Mouse (Mus musculus) CD8-positive naive resting alpha-beta T cell, adult 2 months (primary cell): ENCODE results near the gene Fzd5.

ENCODE experiments used
- DNase-seq, 2 experiments: peaks; one replicate each; pipeline ENCODE4 v3.0.0; 2022; ENCODE audit warnings: low read depth in 2 of 2, low spot score in 2 of 2

Gene Fzd5

DNA sequence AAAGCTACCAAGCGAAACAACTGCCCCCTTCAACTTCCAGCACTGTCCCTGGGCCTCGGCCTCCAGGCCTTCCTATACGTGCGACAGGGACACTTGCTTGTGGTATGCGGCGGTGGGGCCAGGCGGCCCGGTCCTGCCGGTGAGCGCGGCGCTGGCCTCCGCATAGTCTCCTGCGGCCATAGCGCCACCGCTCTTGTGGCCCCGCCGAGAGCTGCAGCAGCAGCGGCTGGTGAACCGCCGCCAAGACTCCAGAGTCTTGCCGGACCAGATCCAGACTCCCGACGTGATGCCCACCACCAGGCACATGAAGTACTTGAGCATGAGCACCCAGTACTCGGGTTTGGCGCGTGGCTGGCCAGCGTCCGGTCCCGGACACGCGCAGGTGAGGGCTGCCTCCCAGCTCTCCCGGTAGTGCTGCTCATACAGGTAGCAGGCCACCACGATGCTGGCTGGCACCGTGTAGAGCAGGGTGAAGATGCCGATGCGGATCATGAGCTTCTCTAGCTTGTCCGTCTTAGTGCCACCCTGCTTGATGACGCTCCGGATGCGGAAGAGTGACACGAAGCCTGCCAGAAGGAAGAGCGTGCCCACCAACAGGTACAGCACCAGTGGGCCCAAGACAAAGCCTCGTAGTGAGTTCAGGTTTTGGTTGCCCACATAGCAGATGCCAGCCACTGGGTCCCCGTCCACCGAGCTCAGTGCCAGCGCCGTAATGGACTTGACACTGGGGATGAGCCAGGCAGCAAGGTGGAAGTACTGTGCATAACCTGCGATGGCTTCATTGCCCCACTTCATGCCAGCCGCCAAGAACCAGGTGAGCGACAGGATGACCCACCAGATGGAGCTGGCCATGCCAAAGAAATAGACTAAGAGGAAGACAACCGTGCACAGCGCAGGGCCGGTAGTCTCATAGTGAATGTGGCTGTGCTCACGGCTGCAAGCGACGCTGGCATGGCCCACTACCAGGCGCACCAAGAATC lies 2.5 kb downstream of the Fzd5 start:
- no peak for DNase-seq

DNA sequence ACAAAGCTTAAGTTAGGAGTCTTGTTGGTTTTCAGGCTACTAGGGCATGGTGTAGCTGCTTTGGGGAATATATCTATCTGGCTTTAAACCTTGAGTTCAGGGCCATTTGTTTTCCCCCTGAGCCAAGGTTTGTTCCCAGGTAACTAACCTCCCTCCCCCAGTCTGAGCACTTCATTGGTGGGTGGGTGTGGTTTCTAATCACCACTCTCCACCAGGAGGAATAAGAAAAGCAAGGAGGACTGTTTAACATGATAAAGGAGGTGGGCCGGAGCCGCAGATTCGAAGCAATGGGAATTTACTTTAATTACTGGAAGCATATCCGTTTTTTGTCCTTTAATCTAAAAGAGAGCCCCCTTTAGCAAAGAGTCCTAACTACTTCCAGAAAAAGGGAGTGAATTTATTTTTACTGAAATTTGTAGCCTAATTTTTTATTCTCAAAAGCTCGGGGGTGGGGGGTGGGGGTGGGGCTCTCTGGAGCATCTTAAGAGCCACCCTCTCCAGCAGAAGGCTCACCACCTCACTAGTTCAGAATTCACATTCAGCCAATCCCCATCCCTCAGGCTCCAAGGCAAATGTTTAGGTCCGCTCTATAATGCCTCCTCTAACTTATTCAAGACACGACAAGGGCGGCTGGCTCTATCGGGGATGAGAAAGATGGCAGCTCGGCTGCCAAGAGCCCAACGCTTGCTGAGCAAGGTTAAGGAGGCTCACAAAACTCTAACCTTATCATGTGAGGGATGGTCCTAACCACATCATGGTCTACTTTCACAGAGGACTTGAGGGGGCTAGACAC lies 3.9 kb downstream of the Fzd5 start:
- no peak for DNase-seq

DNA sequence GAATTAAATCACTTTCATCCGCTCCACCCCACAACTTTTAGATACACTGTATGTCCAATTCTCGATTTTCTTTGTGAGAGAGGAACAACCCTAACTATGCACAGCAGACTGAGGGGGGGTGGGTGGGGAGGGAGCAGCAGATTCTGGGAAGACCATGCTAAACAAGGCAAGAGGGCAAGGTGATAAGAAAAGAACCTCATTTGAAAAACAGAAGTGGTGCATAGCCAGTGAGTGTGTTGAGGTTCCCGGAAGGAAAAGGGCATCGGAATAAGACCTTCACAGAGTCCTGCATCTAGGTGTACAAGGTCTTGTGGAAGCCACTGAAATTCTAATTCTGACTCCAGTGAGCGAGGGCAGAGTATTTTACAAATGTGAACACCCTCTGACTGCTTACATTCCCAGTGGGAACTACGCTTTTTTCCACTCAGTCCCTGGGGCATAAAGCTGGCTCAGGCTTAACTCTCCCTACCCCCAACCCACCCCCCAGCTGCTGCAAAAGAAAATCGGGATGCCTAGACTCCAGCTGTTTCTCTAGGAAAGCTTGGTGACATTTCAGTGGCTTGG lies 4.8 kb downstream of the Fzd5 start:
- no peak for DNase-seq

DNA sequence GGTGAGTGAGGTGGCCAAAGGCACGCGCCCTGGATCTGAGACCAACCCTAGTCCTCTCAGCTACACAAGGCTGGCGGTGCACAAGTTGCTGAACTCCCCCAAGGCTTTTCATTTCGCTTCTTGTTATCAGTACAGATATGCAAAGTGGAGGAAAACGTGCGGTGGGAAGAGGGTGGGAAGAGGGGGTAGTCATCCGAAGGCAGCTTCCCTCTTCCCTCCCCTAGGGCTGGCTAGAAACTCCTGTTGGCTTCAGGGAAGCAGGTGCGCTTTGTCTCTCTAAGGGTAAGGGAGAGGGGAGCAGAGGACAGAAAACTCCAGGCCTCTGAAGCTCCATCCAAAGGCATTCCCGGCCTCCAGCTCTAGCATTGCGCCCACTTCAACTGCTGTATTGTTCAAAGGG lies 5.4 kb downstream of the Fzd5 start:
- no peak for DNase-seq

- DNase-seq, result no peak
These were observed 6.1 kb downstream of the Fzd5 start for GRCm38 (mm10) chr1:64731341-64732020.

GRCm38 (mm10) chr1:64730046-64730445 lies 7.5 kb downstream of the Fzd5 start:
- DNase-seq, result no peak

GRCm38 (mm10) chr1:64721034-64721587 lies 16.4 kb downstream of the Fzd5 start:
- no peak for DNase-seq

- no peak for DNase-seq
These were observed 20.0 kb downstream of the Fzd5 start for GRCm38 (mm10) chr1:64717504-64717903.

- DNase-seq, result no peak
These were observed 20.8 kb downstream of the Fzd5 start for GRCm38 (mm10) chr1:64716589-64717304.

DNA sequence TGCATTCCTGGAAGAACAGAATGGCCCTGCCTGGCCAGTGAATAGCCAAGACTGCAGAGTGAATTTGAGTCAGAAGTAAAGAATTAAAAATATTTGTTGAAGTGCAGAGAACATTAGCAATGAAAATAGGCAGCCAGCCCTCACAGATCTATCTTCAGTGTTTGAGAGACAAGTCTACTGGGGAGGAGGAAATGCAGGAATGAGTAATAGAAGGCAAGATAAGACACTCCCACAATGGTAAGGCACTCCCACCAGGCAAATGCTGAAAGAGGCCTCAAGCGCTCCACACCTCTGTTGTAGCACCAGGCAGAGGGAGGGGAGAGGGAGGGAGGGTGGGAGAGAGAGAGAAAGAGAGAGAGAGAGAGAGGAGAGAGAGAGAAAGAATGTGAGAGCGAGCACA lies 22.1 kb downstream of the Fzd5 start:
- no peak for DNase-seq

- no peak for DNase-seq
These were observed 25.4 kb downstream of the Fzd5 start for GRCm38 (mm10) chr1:64712006-64712760.

DNA sequence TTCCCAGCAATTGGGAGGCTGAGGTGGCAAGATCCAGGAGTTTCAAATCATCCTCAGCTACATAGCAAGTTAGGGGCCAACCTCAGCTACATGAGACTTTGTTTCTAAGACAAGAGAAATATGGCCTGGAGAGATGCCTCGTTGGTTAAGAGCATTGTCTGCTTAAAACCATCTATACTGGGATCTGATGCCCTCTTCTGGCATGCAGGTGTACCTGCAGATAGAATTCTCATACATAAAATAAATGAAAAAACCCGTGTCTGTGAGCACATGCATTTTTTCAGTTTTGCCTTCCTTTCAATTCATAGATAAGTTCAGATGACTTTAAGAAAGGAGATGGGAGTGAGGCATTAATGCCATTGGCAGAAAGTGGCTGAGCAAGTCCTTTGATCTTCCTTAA lies 27.7 kb downstream of the Fzd5 start:
- DNase-seq, result peak in 1 of 2 experiments; percentile 21

DNA sequence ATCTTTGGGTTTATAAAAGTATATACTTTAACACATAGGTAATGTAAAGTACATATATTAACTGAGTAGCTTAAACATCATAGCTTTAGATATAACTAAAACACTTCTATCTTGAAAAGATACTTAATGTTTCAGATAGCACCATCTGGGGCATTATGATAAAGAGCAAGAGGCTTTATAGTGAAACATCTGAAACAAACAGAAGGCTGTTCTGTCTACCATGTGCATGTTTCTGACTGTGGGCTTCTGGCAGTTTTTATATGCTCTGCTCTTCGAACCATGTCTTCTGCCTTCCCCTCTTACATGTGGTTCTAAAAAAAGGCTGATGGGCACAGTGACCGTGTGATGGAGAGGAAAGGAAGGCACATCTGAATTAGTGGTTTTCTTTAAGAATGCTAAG lies 30.9 kb downstream of the Fzd5 start:
- DNase-seq, result no peak

DNA sequence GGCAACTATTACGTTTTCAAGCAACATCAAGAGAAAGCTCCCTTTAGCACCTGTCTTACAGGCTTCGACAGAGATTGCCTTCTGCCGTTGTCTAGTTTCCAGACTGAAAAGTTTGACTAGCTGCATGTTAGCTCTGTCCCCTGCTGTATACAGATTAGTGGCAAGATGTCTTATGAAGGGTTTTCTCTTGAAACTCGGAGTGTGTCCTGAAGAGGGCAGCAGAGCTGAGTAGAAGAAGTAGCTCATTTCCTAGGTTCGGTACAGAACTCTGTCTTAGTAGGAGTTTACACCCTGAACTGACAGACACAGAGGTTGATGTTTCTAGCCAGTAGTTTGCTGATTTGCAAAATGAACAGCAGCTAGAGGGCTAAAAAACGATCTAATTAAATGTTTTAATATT lies 32.3 kb downstream of the Fzd5 start:
- DNase-seq, result peak; percentile 35 to 65

DNA sequence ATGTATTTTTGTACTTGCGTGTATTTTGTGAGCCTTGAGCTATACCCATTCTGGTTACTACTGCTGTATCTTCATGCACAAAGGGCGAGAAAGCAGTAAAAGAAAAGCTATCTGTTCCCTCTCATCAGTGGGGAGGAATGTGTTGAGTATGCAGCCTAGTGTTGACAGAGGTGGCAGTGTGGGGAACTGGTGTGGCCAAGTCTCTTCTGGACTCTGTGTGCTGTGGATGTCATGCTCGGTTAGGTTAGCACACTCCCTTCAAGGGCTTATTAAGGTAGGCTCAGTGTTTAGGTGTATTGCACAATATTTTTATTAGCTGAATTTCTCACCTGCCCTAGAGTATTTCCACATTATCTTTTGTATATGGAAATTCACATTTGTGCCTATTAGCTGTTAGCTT lies 35.8 kb downstream of the Fzd5 start:
- no peak for DNase-seq

GRCm38 (mm10) chr1:64695156-64695555 lies 42.4 kb downstream of the Fzd5 start:
- DNase-seq, result no peak

DNA sequence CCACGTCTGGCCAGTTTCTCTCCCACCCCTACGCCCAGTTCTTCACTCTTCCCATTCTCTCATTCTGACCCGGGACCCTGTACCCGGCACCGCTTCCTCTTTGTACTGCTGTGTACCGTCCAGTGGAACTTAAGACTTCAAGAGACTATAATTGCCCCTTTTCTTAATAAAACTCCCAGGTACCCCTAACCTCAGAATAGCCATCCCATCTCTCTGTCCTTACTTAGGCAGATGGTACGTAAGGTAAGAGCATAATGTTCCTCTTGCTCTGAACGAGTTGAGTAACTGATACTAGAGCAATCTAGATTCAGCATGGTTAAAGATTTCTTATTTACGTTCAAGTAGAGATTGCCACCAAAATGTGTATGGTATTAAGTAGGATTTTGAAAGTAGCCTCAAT lies 46.0 kb downstream of the Fzd5 start:
- DNase-seq, result no peak

DNA sequence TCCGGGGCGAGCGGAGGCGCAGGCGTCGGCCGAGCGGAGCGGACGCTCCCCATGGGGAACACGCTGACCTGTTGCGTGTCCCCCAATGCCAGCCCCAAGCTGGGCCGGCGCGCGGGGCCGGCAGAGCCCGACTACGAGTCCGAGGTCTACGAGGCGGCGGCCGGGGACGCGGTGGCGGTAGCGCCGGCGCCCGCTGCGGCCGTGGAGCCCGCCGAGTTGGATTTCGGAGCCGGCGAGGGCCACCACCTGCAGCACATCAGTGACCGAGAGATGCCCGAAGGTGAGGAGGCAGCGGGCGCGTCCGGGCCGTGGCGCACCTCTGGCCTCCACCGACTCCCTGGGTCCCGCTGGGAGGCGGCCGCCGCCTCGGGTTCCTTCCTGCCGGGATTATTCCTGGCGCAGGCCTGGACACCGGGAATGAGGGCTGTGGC lies 46.4 kb downstream of the Fzd5 start:
- DNase-seq, result peak in 1 of 2 experiments; percentile 19

GRCm38 (mm10) chr1:64690213-64691013 lies 47.1 kb downstream of the Fzd5 start, which contains the start of gene Ccnyl1:
TSS of gene Ccnyl1 (plus strand) at chr1:64690455.
- peak; percentile 98 to 99 for DNase-seq
